Mouse (Mus musculus) liver, embryonic 16.5 days (tissue): ENCODE measurements around the gene Apbb2. TPM values are rescaled to one million over a fixed set of nuclear protein-coding genes. Genes with fewer than 3 reads are reported as not detected.

ENCODE experiments used
- ATAC-seq: fragments of 200-750 bp; cut with Nextera tagmentation; 2 replicates; pipeline ENCODE4 v1.8.0; 2017; ENCODE audit warnings: low read depth, mild to moderate bottlenecking, moderate number of reproducible peaks, moderate library complexity
- H3K27ac ChIP-seq: fragments of 300-500 bp; sonication (generic); 2 replicates; pipeline ENCODE4 v1.5.1; 2014; ENCODE audit warnings: mild to moderate bottlenecking, low read length
- H3K27me3 ChIP-seq: fragments of 300-500 bp; sonication (generic); 2 replicates; pipeline ENCODE4 v1.6.1; 2014; ENCODE audit warnings: low read depth, low read length, mixed read lengths; ENCODE audit not compliant: control insufficient read depth, insufficient read depth
- H3K36me3 ChIP-seq: fragments of 300-500 bp; sonication (generic); 2 replicates; pipeline ENCODE4 v1.6.1; 2014; ENCODE audit warnings: mild to moderate bottlenecking; ENCODE audit not compliant: control insufficient read depth, insufficient read depth
- H3K4me1 ChIP-seq: fragments of 300-500 bp; sonication (generic); 2 replicates; pipeline ENCODE4 v1.6.1; 2014; ENCODE audit warnings: low read depth, low read length, mixed read lengths; ENCODE audit not compliant: control insufficient read depth
- H3K4me2 ChIP-seq: fragments of 300-500 bp; sonication (generic); 2 replicates; pipeline ENCODE4 v1.6.1; 2014; ENCODE audit warnings: low read depth, low read length, mixed read lengths
- H3K4me3 ChIP-seq: fragments of 300-500 bp; sonication (generic); 2 replicates; pipeline ENCODE4 v1.5.1; 2014; ENCODE audit warnings: low read depth, mild to moderate bottlenecking, low read length
- H3K9ac ChIP-seq: fragments of 300-500 bp; sonication (generic); 2 replicates; pipeline ENCODE4 v1.6.1; 2014; ENCODE audit warnings: low read depth, low read length
- H3K9me3 ChIP-seq: fragments of 300-500 bp; sonication (generic); replicated peaks from 2 replicates; pipeline ENCODE4 v1.6.1; 2016; ENCODE audit warnings: low read length; ENCODE audit not compliant: control insufficient read depth
- WGBS: fragments of 180-500 bp; shearing (Covaris S2); extraction: QIAGEN DNeasy Blood & Tissue Kit; methylation state at CpG from one replicate; pipeline ENCODE4 v1.1.7; 2014; ENCODE audit not compliant: insufficient replicate concordance; 5-methylcytosine and 5-hydroxymethylcytosine counted together
- polyA plus RNA-seq: library from polyadenylated mRNA; unstranded; fragments of >200 nt; fragmentation: Nextera tagmentation; extraction: Ambion mirVana; gene quantifications from 2 replicates; pipeline ENCODE4 v1.2.1, GENCODE M21; 2015

Apbb2 gene
- polyA plus RNA-seq, 1 experiment from 2014 or later, result 5.6 TPM

GRCm38 (mm10) chr5:66607801-66608200 is 10.8 kb downstream of the Apbb2 start:
- WGBS, result 73% methylated on average over 10 of the region's 10 CpGs
- H3K27ac ChIP-seq, result no peak overlapping the region
- H3K4me1 ChIP-seq, result peaks cover 4% of the 10 kb centered on the region
- H3K4me3 ChIP-seq, result no peak overlapping the region
- H3K4me2 ChIP-seq, result no peak overlapping the region
- no peaks in the 10 kb centered on the region for H3K9me3 ChIP-seq
- no peaks in the 10 kb centered on the region for H3K36me3 ChIP-seq
- H3K27me3 ChIP-seq, result no peaks in the 10 kb centered on the region
- H3K9ac ChIP-seq, result no peak overlapping the region
- ATAC-seq, result no peak

GRCm38 (mm10) chr5:66607201-66607600 is 11.4 kb downstream of the Apbb2 start:
- 67% methylated on average over 4 of the region's 4 CpGs for WGBS
- no peak overlapping the region for H3K4me3 ChIP-seq
- H3K9me3 ChIP-seq, result no peaks in the 10 kb centered on the region
- no peak overlapping the region for H3K9ac ChIP-seq
- H3K4me1 ChIP-seq, result peaks cover 5% of the 10 kb centered on the region
- H3K4me2 ChIP-seq, result no peak overlapping the region
- ATAC-seq, result no peak
- H3K36me3 ChIP-seq, result no peaks in the 10 kb centered on the region
- no peaks in the 10 kb centered on the region for H3K27me3 ChIP-seq
- H3K27ac ChIP-seq, result no peak overlapping the region

- no peak overlapping the region for H3K4me3 ChIP-seq
- no peaks in the 10 kb centered on the region for H3K9me3 ChIP-seq
- no peak overlapping the region for H3K4me2 ChIP-seq
- H3K9ac ChIP-seq, result no peak overlapping the region
- H3K27me3 ChIP-seq, result no peaks in the 10 kb centered on the region
- H3K36me3 ChIP-seq, result no peaks in the 10 kb centered on the region
- H3K4me1 ChIP-seq, result peaks cover 5% of the 10 kb centered on the region
- H3K27ac ChIP-seq, result no peak overlapping the region
- WGBS, result 72% methylated on average over 11 of the region's 11 CpGs
- no peak for ATAC-seq
Measured at GRCm38 (mm10) chr5:66605636-66606035, 12.9 kb downstream of the Apbb2 start.

GRCm38 (mm10) chr5:66604423-66604822 is 14.2 kb downstream of the Apbb2 start:
- no peaks in the 10 kb centered on the region for H3K27me3 ChIP-seq
- H3K4me3 ChIP-seq, result no peak overlapping the region
- H3K27ac ChIP-seq, result no peak overlapping the region
- no peak for ATAC-seq
- no peak overlapping the region for H3K9ac ChIP-seq
- WGBS, result 67% methylated on average over 4 of the region's 4 CpGs
- no peaks in the 10 kb centered on the region for H3K36me3 ChIP-seq
- peaks cover 5% of the 10 kb centered on the region for H3K4me1 ChIP-seq
- H3K4me2 ChIP-seq, result no peak overlapping the region
- H3K9me3 ChIP-seq, result no peaks in the 10 kb centered on the region

- H3K36me3 ChIP-seq, result no peaks in the 10 kb centered on the region
- H3K27ac ChIP-seq, result no peak overlapping the region
- ATAC-seq, result no peak
- no peak overlapping the region for H3K9ac ChIP-seq
- H3K4me1 ChIP-seq, result peaks cover 5% of the 10 kb centered on the region
- H3K27me3 ChIP-seq, result no peaks in the 10 kb centered on the region
- no peaks in the 10 kb centered on the region for H3K9me3 ChIP-seq
- 24% methylated on average over 8 of the region's 8 CpGs for WGBS
- H3K4me2 ChIP-seq, result no peak overlapping the region
- H3K4me3 ChIP-seq, result no peak overlapping the region
Measured at GRCm38 (mm10) chr5:66603746-66604145, 14.8 kb downstream of the Apbb2 start.

- H3K4me3 ChIP-seq, result no peak overlapping the region
- H3K27ac ChIP-seq, result no peak overlapping the region
- WGBS, result 25% methylated on average over 7 of the region's 7 CpGs
- no peaks in the 10 kb centered on the region for H3K27me3 ChIP-seq
- no peaks in the 10 kb centered on the region for H3K9me3 ChIP-seq
- no peak overlapping the region for H3K4me2 ChIP-seq
- H3K4me1 ChIP-seq, result peaks cover 5% of the 10 kb centered on the region
- no peak for ATAC-seq
- H3K9ac ChIP-seq, result no peak overlapping the region
- H3K36me3 ChIP-seq, result no peaks in the 10 kb centered on the region
Measured at GRCm38 (mm10) chr5:66603223-66603622, 15.4 kb downstream of the Apbb2 start.

GRCm38 (mm10) chr5:66602287-66602820 is 16.2 kb downstream of the Apbb2 start:
- Histone ChIP-seq H3K36me3 (no peaks in the 10 kb centered on the region), H3K9ac (no peak overlapping the region), H3K27me3 (no peaks in the 10 kb centered on the region), H3K27ac (no peak overlapping the region), H3K9me3 (no peaks in the 10 kb centered on the region), H3K4me3 (no peak overlapping the region), H3K4me1 (peaks cover 5% of the 10 kb centered on the region), H3K4me2 (no peak overlapping the region)
- ATAC-seq, result no peak
- 20% methylated on average over 9 of the region's 9 CpGs for WGBS

GRCm38 (mm10) chr5:66600415-66600814 is 18.2 kb downstream of the Apbb2 start:
- H3K27ac ChIP-seq, result no peak overlapping the region
- H3K4me3 ChIP-seq, result no peak overlapping the region
- no peaks in the 10 kb centered on the region for H3K36me3 ChIP-seq
- no peak overlapping the region for H3K4me2 ChIP-seq
- ATAC-seq, result no peak
- no peak overlapping the region for H3K9ac ChIP-seq
- H3K9me3 ChIP-seq, result no peaks in the 10 kb centered on the region
- 64% methylated on average over 8 of the region's 8 CpGs for WGBS
- peaks cover 5% of the 10 kb centered on the region for H3K4me1 ChIP-seq
- H3K27me3 ChIP-seq, result no peaks in the 10 kb centered on the region

- Histone ChIP-seq H3K36me3 (no peaks in the 10 kb centered on the region), H3K9ac (no peak overlapping the region), H3K9me3 (no peaks in the 10 kb centered on the region), H3K4me1 (peaks cover 5% of the 10 kb centered on the region), H3K27me3 (no peaks in the 10 kb centered on the region), H3K4me3 (no peak overlapping the region), H3K27ac (no peak overlapping the region), H3K4me2 (no peak overlapping the region)
- 50% methylated on average over 9 of the region's 9 CpGs for WGBS
- ATAC-seq, result no peak
Measured at GRCm38 (mm10) chr5:66599888-66600287, 18.7 kb downstream of the Apbb2 start.
